Comparison of ENCODE assay signal across 24 mouse cellular contexts in the genomic region with DNA sequence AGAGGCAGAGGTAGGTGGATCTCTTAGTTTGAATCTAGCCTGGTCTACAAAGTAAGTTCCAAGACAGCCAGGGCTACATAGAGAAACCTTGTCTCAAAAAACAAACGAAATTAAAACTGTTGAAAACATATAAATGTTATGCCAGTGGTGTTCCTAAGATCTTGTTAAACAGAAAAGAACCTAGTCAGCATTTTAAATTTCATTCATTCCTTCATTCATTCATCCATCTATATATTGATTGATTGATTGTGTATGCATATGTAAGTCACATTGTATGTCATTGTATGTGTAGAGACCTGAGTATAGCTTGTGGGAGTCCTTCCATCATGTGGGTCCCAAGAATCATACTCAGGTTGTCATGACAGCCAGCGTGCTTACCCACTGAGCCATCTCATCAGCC. TPM values are rescaled to one million over a fixed set of nuclear protein-coding genes. Genes with fewer than 3 reads are reported as not detected.
DNase-seq lines count a peak whose midpoint lies in the region; ATAC-seq and TF ChIP-seq lines count a peak whose summit lies in the region.
"Had no signal": no experiment of that assay in that cellular context is flagged by ENCODE, and none has a peak within 500 bp of the region (broad histone marks: within the 10 kb centered on the region; RNA-seq: fewer than 3 reads in every experiment).

No protein-coding gene starts in this region.

- peaks cover 9% of the 10 kb centered on the region for H3K9me3 ChIP-seq in CH12.LX (replicated peaks; ENCODE audit: low read length)
- H3K9me3 ChIP-seq in ES-E14 (ENCODE audit: control insufficient read depth, insufficient read depth, low read depth, low read length): no peaks in the 10 kb centered on the region
- no peaks in the 10 kb centered on the region for H3K9me3 ChIP-seq in MEL (replicated peaks; ENCODE audit: insufficient read depth, low read length)
- H3K9me3 ChIP-seq: G1E had no signal

- H3K4me1 ChIP-seq in CH12.LX (ENCODE audit: control insufficient read depth in 1 of 2, insufficient read depth in 2 of 2): peaks cover 0 to 12% of the 10 kb centered on the region in 2 experiments; a peak in 1 of 4 replicates
- H3K4me1 ChIP-seq in ES-E14 (ENCODE audit: control insufficient read depth in 2 of 2, insufficient read depth in 2 of 2, low read length in 2 of 2, poor library complexity in 1 of 2): no peaks in the 10 kb centered on the region
- H3K4me1 ChIP-seq in MEL (ENCODE audit: control insufficient read depth in 1 of 2, insufficient read depth in 2 of 2, low read length in 2 of 2): peaks cover 3 to 8% of the 10 kb centered on the region in 2 experiments

- TF ChIP-seq EP300 in CH12.LX (IDR thresholded peaks at IDR 0.05; ENCODE audit: low read length) (no peak), MEL (IDR thresholded peaks at IDR 0.05; ENCODE audit: low read depth in 1 of 2, low read length in 2 of 2) (no peak)

- TF ChIP-seq CTCF in CH12.LX (conservative IDR thresholded peaks at IDR 0.05 in 1 of 2, IDR thresholded peaks at IDR 0.05 in 1 of 2; ENCODE audit: low read depth in 2 of 2, low read length in 2 of 2) (no peak), MEL (IDR thresholded peaks at IDR 0.05 in 2 of 3, conservative IDR thresholded peaks at IDR 0.05 in 1 of 3; ENCODE audit: control insufficient read depth in 1 of 3, insufficient read depth in 1 of 3, low read depth in 2 of 3, low read length in 3 of 3, poor library complexity in 1 of 3, severe bottlenecking in 1 of 3) (no peak)

- dilution Hi-C loops in CH12.LX (cut with MboI; ENCODE audit: extremely low pct_ligation_motif_present, extremely low pct_unique_long_range_greater_than_20kb, low sequenced_read_pairs): no loop called here

- no peak for ATAC-seq in monocyte, adult 5-6 weeks (replicated peaks; ENCODE audit: insufficient number of reproducible peaks, low FRiP score, low TSS enrichment, poor library complexity, severe bottlenecking)
- ATAC-seq: activated CD4-positive, CD25-positive, alpha-beta regulatory T cell, adult 4 months; CD4-positive, CD25-positive, alpha-beta regulatory T cell, adult 4 months; Patski had no signal

- TF ChIP-seq POLR2A in CH12.LX (IDR thresholded peaks at IDR 0.05; ENCODE audit: low read depth, low read length) (no peak), MEL (IDR thresholded peaks at IDR 0.05; ENCODE audit: control insufficient read depth in 1 of 2, insufficient read depth in 1 of 2, low read depth in 1 of 2, low read length in 2 of 2, poor library complexity in 1 of 2) (no peak)

- in situ Hi-C loops in CH12.LX (cut with MboI; ENCODE audit: low pct_ligation_motif_present, low pct_unique_long_range_greater_than_20kb, low sequenced_read_pairs): no loop called here
- in situ Hi-C loops in ES-E14 (cut with MboI; ENCODE audit: low sequenced_read_pairs in 2 of 2, unreplicated experiment in 2 of 2): no loop called here

- H3K79me2 ChIP-seq in CH12.LX (replicated peaks; ENCODE audit: control insufficient read depth, extremely low read depth, insufficient read depth, poor library complexity, severe bottlenecking) (no peaks in the 10 kb centered on the region), MEL (ENCODE audit: control insufficient read depth, insufficient read depth, low read length, poor library complexity) (no peaks in the 10 kb centered on the region)

- TF ChIP-seq RAD21 in CH12.LX (IDR thresholded peaks at IDR 0.05; ENCODE audit: low read depth, low read length) (no peak), MEL (IDR thresholded peaks at IDR 0.05; ENCODE audit: low read depth, low read length) (no peak)

- H3K36me3 ChIP-seq in CH12.LX (replicated peaks in 1 of 2; ENCODE audit: control insufficient read depth in 1 of 2, insufficient read depth in 1 of 2, low read length in 1 of 2) (peaks cover 32 to 62% of the 10 kb centered on the region in 2 experiments), ES-E14 (ENCODE audit: control insufficient read depth, insufficient read depth, low read length, poor library complexity, severe bottlenecking) (no peaks in the 10 kb centered on the region), MEL (ENCODE audit: control insufficient read depth in 1 of 2, insufficient read depth in 2 of 2, low read length in 2 of 2) (peaks cover 0 to 5% of the 10 kb centered on the region in 2 experiments; a peak in 2 of 4 replicates)

- H3K4me2 ChIP-seq in CH12.LX (ENCODE audit: insufficient read depth, low read depth, poor library complexity, severe bottlenecking): no peak overlapping the region

- H3K9ac ChIP-seq in CH12.LX (ENCODE audit: insufficient read depth, low read depth): no peak overlapping the region
- no peak overlapping the region for H3K9ac ChIP-seq in ES-E14 (ENCODE audit: insufficient read depth, low read depth, low read length, poor library complexity, severe bottlenecking)
- no peak overlapping the region for H3K9ac ChIP-seq in MEL (ENCODE audit: control insufficient read depth, low read depth, low read length, poor library complexity, severe bottlenecking)

- no peak for DNase-seq in CH12.LX (ENCODE audit: extremely low read depth)
- DNase-seq in ES-E14 (ENCODE audit: low read depth, low spot score): no peak
- no peak for DNase-seq in MEL (ENCODE audit: low read depth, low spot score)
- no peak for DNase-seq in cerebellum, adult 8-10 months
- DNase-seq in adrenal gland, postnatal 10 days: no peak
- DNase-seq: adrenal gland, adult 2 months; adrenal gland, adult 8-10 months; adrenal gland, postnatal 14 days; adrenal gland, postnatal 25 days; adrenal gland, postnatal 36 days; B cell, adult 2 months; cerebellum, adult 11 months; cerebellum, adult 11-12 months; cerebellum, adult 18-20 months; cerebellum, adult 2 months; cerebellum, adult 9-10 months; cerebellum, adult 9-11 months; cerebellum, postnatal 10 days had no signal

- H3K27me3 ChIP-seq in CH12.LX (replicated peaks) (no peaks in the 10 kb centered on the region), MEL (ENCODE audit: control insufficient read depth in 1 of 2, insufficient read depth in 2 of 2, low read length in 2 of 2) (no peaks in the 10 kb centered on the region)
- H3K27me3 ChIP-seq: Patski had no signal

- H3K27ac ChIP-seq in CH12.LX (ENCODE audit: insufficient read depth, low read depth) (no peak overlapping the region), ES-E14 (ENCODE audit: insufficient read depth, low read depth, low read length, poor library complexity, severe bottlenecking) (no peak overlapping the region), MEL (ENCODE audit: control insufficient read depth, low read depth, low read length) (no peak overlapping the region)

- no peak overlapping the region for H3K4me3 ChIP-seq in CH12.LX (replicated peaks in 1 of 3; ENCODE audit: low read depth in 2 of 3, low read length in 2 of 3, poor library complexity in 1 of 3)
- H3K4me3 ChIP-seq in ES-E14 (ENCODE audit: insufficient read depth in 1 of 2, low read depth in 1 of 2, low read length in 2 of 2, poor library complexity in 1 of 2, severe bottlenecking in 1 of 2): no peak overlapping the region
- H3K4me3 ChIP-seq in MEL (ENCODE audit: control insufficient read depth in 1 of 2, insufficient read depth in 1 of 2, low read depth in 2 of 2, low read length in 2 of 2): no peak overlapping the region

TF ChIP-seq in CH12.LX, 34 proteins besides CTCF, POLR2A, EP300 and RAD21 (continues in another document):
- peak; percentile 64; the same call in 1 of the 2 replicates for TF ChIP-seq MAFK (IDR thresholded peaks at IDR 0.05; ENCODE audit: insufficient replicate concordance, low read length)

TF ChIP-seq in ES-E14, 5 proteins besides CTCF, POLR2A, EP300 and RAD21 (continues in another document):
- no peak for TF ChIP-seq CHD2 (IDR thresholded peaks at IDR 0.05; ENCODE audit: low read depth, low read length)

TF ChIP-seq in MEL, 35 proteins besides CTCF, POLR2A, EP300 and RAD21:
- peak; percentile 73; the same call in 1 of the 2 replicates for TF ChIP-seq MAFK (IDR thresholded peaks at IDR 0.05; ENCODE audit: borderline replicate concordance, low read depth, low read length)
- no peak for TF ChIP-seq ELF1 (IDR thresholded peaks at IDR 0.05; ENCODE audit: low read depth, low read length)

RNA-seq across cellular contexts. Expression of a gene that starts 7.3 kb away (rescaled TPM):
- total RNA-seq in CH12.LX (2012; rRNA removed): 20.4 and 23.4 TPM in 2 replicates
- total RNA-seq in CH12.LX (2014; rRNA removed): 33.4 and 33.6 TPM in 2 replicates
- polyA plus RNA-seq in CH12.LX (2012; ENCODE audit: insufficient read length, low read depth): 38.8 and 42.7 TPM in 2 replicates
- total RNA-seq in ES-E14 (2012; rRNA removed): 21.4 and 23.0 TPM in 2 replicates
- total RNA-seq in MEL (2012; rRNA removed): 24.6 and 25.7 TPM in 2 replicates
- polyA plus RNA-seq in MEL (2012; ENCODE audit: insufficient read depth in 1 of 2, insufficient read length in 2 of 2, low read depth in 1 of 2, low replicate concordance in 2 of 2, missing spikeins in 1 of 2): 100 to 1,000 TPM in 1 of 2 experiments, 10 to 100 TPM in 1; 26.1 to 250 TPM
- total RNA-seq in adrenal gland, postnatal 10 days (2021): 10 to 100 TPM; 37.2 to 40.6 TPM
- 110 to 130 TPM (median 125 TPM) in 3 replicates for total RNA-seq in monocyte, adult 5-6 weeks (2017)

RNA-seq across cellular contexts. Expression of a gene that starts 21.4 kb away (rescaled TPM):
- total RNA-seq in CH12.LX (2012; rRNA removed): not detected in 2 replicates
- total RNA-seq in CH12.LX (2014; rRNA removed): not detected in 2 replicates
- polyA plus RNA-seq in CH12.LX (2012; ENCODE audit: insufficient read length, low read depth): not detected in 2 replicates
- not detected in 2 replicates for total RNA-seq in ES-E14 (2012; rRNA removed)
- total RNA-seq in MEL (2012; rRNA removed): 0.69 and 2.9 TPM in 2 replicates
- polyA plus RNA-seq in MEL (2012; ENCODE audit: insufficient read depth in 1 of 2, insufficient read length in 2 of 2, low read depth in 1 of 2, low replicate concordance in 2 of 2, missing spikeins in 1 of 2): 1 to 10 TPM in 1 of 2 experiments, not detected in 1; 2.3 TPM
- total RNA-seq in adrenal gland, postnatal 10 days (2021): 1 to 10 TPM; 2.9 to 6.6 TPM
- 0.87 to 2.1 TPM (median 2.0 TPM) in 3 replicates for total RNA-seq in monocyte, adult 5-6 weeks (2017)
- total RNA-seq: adrenal gland, postnatal 25 days; adrenal gland, postnatal 36 days had no signal
- polyA plus RNA-seq: adrenal gland, adult 2 months; C2C12; Patski had no signal

RNA-seq across cellular contexts. Expression of a gene that starts 38.7 kb away (rescaled TPM):
- total RNA-seq in CH12.LX (2012; rRNA removed) (4.4 and 5.2 TPM in 2 replicates), CH12.LX (2014; rRNA removed) (4.4 and 4.9 TPM in 2 replicates), ES-E14 (2012; rRNA removed) (3.6 and 5.0 TPM in 2 replicates), MEL (2012; rRNA removed) (1.8 and 2.0 TPM in 2 replicates)
- polyA plus RNA-seq in CH12.LX (2012; ENCODE audit: insufficient read length, low read depth) (2.9 and 5.3 TPM in 2 replicates), MEL (2012; ENCODE audit: insufficient read depth in 1 of 2, insufficient read length in 2 of 2, low read depth in 1 of 2, low replicate concordance in 2 of 2, missing spikeins in 1 of 2) (1 to 10 TPM in 1 of 2 experiments, not detected in 1; 2.9 TPM)
- 1 to 10 TPM; 5.0 to 8.5 TPM for total RNA-seq in adrenal gland, postnatal 10 days (2021)
- 16.0 to 46.7 TPM (median 32.7 TPM) in 3 replicates for total RNA-seq in monocyte, adult 5-6 weeks (2017)

RNA-seq across cellular contexts. Expression of a gene that starts 45.0 kb away (rescaled TPM):
- total RNA-seq in CH12.LX (2012; rRNA removed) (15.4 and 16.0 TPM in 2 replicates), CH12.LX (2014; rRNA removed) (10.7 and 11.6 TPM in 2 replicates), ES-E14 (2012; rRNA removed) (21.5 and 21.9 TPM in 2 replicates), MEL (2012; rRNA removed) (11.4 and 12.8 TPM in 2 replicates)
- polyA plus RNA-seq in CH12.LX (2012; ENCODE audit: insufficient read length, low read depth) (18.1 TPM in 2 replicates), MEL (2012; ENCODE audit: insufficient read depth in 1 of 2, insufficient read length in 2 of 2, low read depth in 1 of 2, low replicate concordance in 2 of 2, missing spikeins in 1 of 2) (10 to 100 TPM in 1 of 2 experiments, not detected in 1; 27.8 TPM)
- 10 to 100 TPM; 25.0 to 31.9 TPM for total RNA-seq in adrenal gland, postnatal 10 days (2021)
- total RNA-seq in monocyte, adult 5-6 weeks (2017): 32.3 to 53.2 TPM (median 47.1 TPM) in 3 replicates
